Mouse (Mus musculus): ENCODE measurements at regions not wholly inside any gene's neighbourhood (a gene's known extent, or its start where the extent isn't known, plus 50 kb on each side); places are given as distances from the start of the nearest gene placed in this dataset.
A peak's percentile ranks its signal among the peaks of the same experiment; 100 is the strongest.

DNA sequence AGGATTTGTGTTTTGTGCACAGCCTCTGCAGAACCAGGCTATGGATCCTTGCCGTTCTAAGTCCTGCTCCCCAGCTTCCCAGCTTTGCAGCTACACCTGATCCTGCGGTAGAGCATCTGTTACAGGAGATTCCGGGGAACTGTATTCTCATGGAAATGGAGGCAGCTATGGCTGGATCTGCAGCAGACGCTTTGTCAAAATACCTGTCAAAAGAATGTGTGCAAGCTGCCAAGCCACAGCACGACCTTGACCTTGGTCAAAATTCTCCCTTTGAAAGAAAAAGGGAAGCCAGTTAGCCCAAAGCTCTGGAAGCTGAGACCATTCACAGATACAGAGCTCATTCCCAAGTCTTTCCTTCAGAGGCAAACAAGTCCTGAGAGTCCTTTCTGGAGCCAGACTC lies 255.3 kb downstream of the Med13l start:
- no peak for DNase-seq (ENCODE audit: low spot score)

DNA sequence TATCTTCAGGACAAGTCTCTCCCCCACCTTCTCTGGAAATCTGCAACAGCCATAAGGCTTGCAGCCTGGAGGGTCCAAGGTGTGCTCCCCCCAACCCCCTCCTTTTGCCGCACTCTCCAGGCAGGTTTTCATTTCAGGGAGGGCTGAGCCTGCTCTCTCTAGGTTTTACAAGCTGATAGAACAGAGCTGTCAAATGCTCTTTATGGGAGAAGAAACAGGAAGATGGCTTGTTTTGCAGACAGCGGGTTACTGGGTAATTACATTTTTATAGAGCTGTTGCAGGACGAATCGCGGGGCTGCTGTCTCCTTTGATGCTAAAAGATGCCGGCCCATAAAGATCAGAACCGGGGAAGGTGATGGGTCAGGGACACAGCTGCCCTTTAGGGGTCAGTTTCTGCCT lies 257.8 kb downstream of the Med13l start:
- DNase-seq (ENCODE audit: low spot score), result no peak

DNA sequence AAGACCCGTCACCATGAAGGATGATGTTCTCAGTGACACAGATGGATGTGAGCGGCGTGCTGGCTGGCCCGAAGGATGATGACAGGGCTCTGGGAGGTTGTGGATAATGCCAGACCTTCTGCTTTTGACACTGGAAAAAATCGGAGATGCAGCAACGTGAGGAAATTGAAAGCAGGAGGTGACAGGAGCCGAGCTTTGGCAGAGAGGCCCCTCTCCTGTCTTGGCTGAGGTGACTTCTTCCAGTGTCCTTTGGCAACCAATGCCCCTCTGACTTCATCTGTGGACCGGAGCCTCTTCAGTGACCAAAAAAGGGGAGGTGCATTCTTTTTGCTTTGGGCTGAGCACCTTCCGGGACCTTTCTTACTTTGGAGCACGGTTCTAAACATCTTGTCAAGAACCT lies 264.3 kb downstream of the Med13l start:
- DNase-seq (ENCODE audit: low spot score), result peak; percentile 40

DNA sequence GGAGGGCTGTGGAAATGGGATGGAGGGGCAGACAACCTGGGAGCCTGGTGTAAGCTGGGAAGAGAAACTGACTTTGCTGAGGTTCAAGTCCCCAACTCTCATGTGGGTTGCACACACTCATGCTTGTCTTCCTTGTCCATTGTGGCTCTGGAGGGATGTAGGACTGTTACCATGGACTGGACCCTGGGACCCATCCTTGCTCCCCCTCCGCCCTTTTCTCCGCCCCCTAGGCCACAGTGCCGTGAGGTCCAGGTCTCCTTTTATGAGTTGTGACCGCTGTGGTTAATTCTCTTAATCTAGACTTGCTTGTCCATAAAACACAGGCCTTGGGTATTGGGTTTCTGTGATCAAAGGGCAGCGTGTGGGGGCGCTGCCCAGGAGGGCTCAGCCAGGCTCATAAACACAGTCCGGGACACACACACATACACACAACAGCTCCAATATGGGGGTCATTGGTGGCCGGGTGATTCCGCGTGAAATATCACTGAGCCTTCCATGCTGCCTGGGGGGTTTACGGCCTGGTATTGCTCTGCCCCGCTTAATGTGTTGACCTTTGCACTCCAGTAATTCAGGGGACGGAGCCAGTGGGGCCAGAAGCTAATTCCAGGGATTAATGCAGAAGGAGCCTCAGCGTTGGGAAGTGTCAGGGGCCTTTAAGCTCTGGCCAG lies 268.7 kb downstream of the Med13l start:
- DNase-seq (ENCODE audit: low spot score), result no peak

DNA sequence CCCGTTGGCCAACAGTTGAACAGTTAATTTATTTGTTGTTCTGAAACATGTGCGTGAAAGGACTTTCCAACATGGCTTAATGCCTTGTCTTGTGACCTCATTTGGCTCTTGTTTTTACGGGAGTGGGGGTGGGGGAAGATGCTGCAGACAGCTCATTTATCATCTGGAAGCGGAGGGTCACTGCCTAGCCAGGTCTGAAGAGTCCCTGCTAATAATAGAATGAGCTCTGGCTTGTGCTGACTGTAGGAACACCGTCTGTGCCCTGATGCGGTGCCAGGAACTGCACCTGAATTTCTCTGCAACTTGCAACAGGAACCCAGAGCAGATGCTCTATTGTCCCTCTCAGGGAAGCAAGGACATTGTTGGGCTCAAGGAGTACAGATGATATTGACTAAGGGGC lies 272.2 kb downstream of the Med13l start:
- DNase-seq (ENCODE audit: low spot score), result peak; percentile 59

DNA sequence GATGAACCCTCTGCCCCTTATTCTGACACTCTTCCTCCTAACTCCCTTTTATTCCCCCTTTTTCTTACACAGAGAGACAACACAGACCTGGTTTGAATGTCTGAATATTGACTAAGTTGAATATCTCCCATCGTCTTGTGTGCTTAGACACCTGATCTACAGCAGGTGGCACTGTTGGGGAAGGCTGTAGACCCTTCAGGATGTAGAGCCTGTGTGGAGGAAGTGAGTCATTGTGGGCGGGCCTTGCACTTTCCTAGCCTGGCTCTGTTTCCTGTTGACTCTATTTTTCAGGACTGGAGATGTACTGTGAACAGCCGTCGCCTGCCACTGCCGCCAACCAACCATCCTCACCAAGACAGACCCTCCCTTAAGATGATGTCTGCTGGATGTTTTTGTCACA lies 273.6 kb downstream of the Med13l start:
- no peak for DNase-seq (ENCODE audit: low spot score)

DNA sequence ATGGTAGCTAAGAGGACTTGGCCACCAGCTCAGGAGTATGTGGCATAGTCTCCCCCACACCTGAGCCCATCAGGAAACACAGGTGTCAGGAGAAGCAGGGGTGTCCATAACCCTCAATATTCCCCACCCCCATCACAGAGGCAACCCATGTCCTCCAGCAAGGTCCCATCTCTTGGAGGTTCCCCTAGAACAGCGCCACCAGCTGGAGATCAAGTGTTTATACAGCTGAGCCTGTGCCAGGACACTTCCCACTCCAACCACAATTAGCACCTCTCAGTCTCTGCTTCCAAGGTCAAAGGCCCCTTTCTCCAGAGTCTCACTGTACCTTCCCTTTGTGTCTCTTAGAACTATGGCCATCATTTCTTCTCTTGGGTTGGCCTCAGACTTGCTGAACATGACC lies 276.5 kb downstream of the Med13l start:
- DNase-seq (ENCODE audit: low spot score), result no peak

DNA sequence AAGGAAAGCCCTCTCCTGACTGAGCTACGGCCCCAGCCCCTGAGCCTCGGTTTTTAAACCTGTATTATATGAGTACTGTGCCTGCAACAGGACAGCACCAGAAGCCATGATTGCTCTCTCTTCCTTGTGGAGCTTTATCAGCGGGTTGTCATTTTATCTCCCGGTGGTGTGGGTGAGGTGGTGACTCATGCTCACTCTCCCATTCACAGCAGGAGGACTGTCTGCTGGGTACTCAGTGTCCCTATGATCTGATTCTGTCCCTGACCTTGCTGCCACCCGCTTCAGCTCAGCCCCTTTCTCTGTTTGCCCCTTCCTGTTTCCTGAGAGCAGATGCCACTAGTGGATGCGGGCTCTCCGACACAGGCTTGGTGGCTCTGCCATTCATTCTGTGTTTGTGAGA lies 277.9 kb downstream of the Med13l start:
- DNase-seq (ENCODE audit: low spot score), result no peak

DNA sequence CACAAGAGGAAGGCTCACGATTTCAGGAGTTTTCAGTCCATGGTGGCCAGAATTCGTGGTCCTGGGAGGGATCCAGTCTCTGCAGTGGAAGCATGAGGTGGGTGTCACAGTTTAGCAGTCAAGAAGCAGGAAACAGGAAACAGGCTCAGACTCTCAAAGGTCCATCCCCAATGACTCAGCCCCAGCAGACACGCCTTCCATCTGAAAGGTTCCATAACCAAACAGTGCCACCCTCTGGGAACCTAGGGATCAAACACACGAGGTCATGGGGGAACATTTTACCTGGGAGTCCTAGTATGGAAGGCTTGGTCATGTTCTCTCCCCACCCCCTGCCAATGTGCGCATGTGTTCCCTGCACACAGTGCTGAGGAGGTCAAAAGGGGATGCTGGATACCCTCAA lies 279.4 kb downstream of the Med13l start:
- no peak for DNase-seq (ENCODE audit: low spot score)

DNA sequence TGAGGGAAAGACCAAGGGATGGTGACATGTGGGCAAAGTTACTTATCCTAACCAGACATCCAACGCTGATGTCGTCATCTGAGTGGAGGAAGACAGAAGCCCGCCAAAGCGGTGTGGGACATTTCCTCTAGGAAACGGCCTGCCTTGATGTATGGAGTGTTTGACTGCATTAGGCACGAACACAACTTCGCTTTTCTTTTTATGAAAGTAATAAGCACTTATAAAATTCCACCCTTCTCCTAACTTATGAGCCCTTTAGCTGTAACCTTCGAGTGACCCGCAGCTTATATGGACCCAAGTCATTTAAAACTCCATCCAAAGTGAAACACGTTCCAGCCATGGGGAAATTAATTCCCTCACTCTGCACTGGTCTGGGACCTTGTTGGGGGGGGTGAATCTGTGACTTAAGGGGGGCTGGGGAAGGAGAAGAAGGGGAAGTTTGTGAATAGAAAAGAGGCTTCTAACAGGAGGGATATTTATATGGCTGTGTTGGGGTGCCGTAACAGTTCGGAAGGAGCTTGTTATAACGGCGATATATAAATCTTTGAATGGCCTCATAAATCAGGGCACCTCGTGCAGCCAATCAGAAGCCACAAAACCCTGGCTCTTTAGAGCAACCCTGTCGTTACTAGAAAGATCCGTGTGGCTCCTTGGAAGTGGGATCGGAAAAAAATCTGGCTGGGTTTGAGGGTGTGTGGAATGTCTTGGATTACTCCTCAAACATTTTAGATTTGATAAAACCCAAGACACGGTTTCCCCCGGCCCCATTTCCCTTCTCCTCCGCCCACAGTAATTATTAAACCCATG lies 280.9 kb downstream of the Med13l start:
- DNase-seq (ENCODE audit: low spot score), result no peak

DNA sequence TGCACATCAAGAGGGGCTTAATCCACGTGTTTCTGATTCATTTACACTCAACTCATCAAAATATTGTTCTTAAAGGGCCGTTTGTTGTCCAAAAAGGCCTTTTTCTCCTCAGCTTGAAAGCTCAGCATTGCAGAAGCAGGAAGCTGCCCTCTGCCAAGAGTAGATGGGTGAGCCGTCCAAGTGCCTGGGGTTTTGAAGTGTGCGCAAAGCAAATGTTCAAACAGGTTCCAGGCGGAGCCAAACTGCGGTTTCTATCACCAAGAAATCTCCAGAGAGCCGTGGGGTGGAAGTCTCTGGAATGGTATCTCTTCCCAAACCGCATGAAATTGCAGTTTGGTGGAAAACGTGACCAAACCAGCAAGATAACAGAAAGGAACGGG lies 281.5 kb downstream of the Med13l start:
- no peak for DNase-seq (ENCODE audit: low spot score)

DNA sequence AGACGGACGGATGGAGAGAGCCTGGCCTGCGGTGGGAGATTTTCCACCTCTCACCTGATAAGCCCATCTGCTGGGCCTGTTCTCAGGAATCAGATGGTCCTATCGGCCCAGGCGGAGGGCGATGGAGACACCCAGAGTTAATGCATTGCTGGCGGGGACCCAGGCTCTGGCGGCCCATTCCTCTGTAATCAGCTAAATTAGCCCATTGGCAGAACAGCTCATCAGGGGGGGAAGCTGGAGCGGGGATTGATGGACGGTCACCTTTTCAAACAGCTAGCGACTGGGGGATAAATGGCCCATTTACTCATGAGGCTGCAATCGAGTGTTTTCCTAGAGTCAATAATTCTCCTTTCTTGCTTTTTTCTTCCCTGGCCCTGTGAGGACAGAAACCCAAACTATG lies 296.5 kb downstream of the Med13l start:
- DNase-seq (ENCODE audit: low spot score), result no peak

DNA sequence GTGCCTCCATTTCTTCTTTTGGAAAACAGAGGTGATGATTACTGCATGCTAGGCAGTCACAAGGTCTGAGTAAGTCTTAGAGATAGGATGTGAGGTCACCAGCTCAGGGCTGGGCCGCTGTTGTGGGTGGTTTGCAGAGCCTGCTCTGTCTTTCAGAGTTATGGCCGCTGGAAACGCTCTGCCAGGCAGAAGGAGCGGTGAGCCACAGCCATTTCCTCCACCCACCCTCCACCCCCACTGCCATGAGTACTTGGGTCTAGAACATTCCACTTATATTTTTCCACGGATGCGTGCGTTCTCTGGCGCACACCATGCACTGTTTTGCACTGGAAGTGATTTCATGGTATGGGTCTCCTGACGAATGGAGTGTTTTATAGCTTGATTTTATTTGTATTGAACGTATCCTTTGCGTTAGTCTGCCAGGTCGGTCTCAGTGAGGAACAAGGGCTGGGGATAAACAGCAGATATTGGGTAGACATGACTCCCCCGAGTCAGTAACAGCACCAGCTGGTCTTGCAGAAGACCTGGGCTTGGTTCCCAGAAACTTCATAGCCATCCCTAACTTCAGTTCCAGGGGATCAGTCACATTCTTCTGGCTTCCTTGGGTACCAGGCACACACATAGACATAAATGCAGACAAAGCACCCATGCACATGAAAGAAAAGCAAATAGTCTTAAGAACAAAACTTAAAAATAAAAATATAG lies 300.8 kb downstream of the Med13l start:
- DNase-seq (ENCODE audit: low spot score), result peak; percentile 9

DNA sequence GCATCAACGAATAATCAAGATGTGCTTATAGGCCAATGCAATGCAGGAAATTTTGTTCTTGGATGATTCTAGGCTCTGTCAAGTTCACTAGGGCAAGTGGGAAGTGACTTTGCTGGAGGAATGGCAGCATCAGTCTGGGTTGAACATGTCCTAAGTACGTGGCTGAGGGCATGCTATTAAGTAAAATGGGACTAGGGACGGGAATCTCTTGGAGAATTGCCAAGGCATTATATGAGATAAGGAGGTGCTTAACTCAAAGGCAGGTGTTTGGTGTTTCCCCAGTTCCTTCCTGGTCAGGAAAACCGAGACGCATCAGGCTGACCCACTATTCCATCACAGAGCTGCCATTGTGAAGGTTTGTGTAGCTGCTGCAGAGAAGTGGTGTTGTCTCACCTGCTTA lies 307.0 kb downstream of the Med13l start:
- no peak for DNase-seq (ENCODE audit: low spot score)

DNA sequence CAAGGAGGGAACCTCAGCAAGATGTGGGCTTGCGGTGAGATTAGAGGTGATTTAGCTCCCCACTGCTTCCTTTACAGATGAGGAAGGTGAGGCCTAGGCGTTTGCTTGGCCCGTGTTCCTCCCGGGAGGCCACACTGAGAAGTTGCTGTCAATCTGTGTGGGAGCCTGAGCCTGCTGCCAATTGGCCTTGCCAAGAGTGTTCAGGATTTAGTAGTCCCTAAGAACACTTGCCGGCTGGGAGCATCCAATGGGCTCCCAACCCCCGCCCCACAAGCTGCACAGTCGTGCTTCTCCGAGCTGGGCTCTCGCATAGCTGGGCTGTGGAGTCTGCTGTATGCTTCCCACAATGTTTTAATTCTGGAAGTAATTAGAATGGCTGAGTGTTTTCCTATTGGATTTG lies 308.9 kb downstream of the Med13l start:
- peak; percentile 10 for DNase-seq (ENCODE audit: low spot score)

DNA sequence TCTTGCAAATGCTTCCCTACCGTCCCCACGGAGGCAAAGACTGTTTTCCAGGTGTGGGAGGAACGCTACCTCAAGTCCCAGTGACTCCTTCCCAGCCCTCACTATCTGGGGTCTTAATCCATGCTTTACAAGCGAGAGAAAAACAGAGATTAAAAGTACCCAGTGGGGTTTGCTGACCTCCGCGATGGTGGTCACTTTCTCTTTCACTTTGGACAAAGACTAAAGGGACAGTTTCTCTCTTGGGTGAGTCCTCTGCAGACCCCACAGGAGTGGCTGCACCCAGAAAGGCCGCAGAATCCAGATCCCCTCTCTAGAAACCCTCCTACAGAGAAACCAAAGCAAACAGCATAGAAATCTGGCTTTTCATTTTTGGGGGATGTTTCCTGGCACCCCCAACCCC lies 313.4 kb downstream of the Med13l start:
- no peak for DNase-seq (ENCODE audit: low spot score)

DNA sequence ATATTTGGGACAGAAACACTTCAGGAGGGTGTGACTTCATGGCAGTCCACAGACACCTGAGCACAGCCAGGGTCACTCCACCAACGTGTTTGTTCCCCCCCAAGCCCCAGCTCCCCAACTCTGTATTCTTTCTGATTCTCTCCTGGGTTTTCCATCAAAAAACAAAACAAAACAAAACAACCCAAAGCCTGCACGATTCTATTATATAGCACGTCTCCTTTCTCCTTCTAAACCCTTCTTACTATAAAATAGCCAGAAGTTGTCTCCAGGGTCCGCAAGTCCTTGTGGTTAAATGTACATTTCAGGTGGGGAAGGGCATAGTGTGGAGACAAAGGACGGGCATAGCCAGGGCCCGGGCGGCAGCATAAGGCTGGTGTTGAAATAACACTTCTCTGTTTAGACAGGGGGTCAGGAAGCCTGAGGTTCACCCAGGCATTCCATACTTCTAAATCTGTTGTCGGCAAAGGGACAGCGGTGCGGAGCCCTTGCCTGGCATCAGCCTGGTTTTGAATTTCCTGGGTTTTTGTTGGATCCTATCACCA lies 314.7 kb downstream of the Med13l start:
- DNase-seq (ENCODE audit: low spot score), result no peak

DNA sequence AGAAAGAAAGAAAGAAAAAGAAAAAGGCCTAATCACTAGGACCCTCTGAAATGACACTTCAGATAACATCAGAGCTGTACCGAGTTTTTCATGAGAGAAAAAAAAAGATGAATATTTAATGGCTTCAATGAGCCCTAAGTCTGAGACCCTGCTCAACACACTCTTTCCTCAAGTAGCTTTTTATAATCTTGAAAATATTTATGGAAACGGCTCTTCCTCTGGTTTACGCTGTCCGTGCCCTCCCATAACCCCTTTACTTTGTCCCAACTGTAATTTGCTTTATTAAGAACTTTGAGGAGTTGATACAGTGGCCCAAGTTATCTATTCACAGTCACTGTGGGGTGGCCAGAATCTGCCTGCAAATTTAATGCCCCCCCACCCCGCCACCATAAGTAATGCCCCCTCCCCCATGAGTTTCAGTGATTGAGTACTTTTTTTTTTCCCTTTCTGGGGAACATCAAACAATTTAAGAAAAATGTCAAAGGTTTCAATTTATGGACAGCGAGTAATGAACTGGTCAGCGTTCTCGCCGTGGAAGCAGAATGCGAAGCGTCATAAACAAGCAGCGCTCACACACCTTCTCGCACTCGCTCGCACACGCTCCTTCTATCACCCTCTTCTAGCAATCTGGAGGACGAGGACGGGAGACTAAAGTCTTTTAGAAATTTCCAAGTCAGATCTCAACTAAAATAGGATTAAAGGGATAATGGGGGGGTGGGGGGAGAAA lies 316.3 kb downstream of the Med13l start:
- no peak for DNase-seq (ENCODE audit: low spot score)

DNA sequence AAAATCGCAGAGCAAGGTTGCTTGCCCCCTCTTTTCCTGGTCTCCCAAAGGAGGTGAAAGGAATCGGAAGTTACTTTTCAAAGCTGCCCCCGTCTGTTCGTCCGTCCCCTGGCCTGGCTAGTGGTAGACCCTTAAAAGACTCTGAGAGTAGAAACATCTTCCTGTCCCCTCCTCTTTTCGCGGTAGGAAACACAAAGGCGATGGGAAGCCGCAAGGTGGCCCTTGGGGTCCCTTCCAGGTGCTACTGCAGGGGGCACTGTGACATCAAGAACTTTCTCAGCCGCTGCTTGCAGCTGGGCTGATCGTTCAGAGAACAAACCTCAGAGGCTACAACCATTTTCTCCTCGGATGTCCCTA lies 316.8 kb downstream of the Med13l start:
- peak; percentile 15 for DNase-seq (ENCODE audit: low spot score)

DNA sequence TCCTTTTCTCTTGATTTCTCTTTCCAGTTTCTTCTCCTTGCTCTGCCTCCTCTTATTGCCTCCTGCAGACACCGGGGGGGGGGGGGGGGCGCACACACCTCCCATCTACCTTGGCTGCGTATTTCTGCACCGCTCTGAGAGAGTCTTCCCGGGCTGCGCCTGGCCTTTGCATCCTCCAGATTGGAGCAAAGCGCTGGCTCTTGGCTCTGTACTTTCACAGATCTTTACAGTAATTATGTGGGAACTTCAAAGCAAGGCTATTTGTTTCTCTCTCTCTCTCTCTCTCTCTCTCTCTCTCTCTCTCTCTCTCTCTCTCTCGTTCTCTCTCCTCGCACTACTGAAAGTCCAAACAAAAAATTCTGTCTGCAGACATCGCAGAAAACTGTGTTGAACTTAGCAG lies 317.4 kb downstream of the Med13l start:
- DNase-seq (ENCODE audit: low spot score), result no peak

DNA sequence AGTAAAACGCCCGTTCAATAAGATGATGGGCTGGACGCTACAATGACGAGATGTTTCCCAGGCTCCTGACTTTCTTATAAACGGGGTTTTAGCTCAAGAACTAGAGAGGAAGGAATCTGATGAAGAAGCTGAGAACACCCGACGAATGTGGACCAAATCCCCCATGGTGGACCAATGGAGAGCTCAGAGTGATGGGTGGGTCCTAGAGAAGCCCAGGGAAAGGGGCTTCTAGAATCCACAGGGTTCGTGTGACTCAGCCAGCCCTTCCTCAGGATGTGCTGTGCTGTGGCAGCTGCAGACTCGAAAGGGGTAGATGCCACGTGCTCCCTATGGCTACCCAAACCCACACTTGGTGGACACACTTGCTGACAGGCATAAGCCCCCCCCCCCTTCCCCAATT lies 318.2 kb downstream of the Med13l start:
- no peak for DNase-seq (ENCODE audit: low spot score)

Measured in gastrocnemius, adult 18-20 months (tissue).